Mouse (Mus musculus) midbrain, embryonic 16.5 days (tissue): ENCODE measurements around the gene Vwa5b1. TPM values are rescaled to one million over a fixed set of nuclear protein-coding genes. Genes with fewer than 3 reads are reported as not detected.

Experiments used
- polyA plus RNA-seq: library from polyadenylated mRNA; unstranded; fragments of >200 nt; fragmentation: Nextera tagmentation; extraction: Ambion mirVana; gene quantifications from 2 replicates; pipeline ENCODE4 v1.2.1, GENCODE M21; 2015

The Vwa5b1 gene
- polyA plus RNA-seq, 1 experiment from 2014 or later: 2.8 TPM

Other genes starting within 250 kb of the Vwa5b1 start
- 11.5 and 15.9 TPM in 2 replicates for gene Fam43b, start 239.4 kb downstream of the Vwa5b1 start, polyA plus RNA-seq
- 18.3 and 20.1 TPM in 2 replicates for gene Mul1, start 201.2 kb downstream of the Vwa5b1 start, polyA plus RNA-seq
- gene Camk2n1, start 181.6 kb downstream of the Vwa5b1 start, polyA plus RNA-seq: 18.2 and 18.7 TPM in 2 replicates
- 0.25 and 0.30 TPM in 2 replicates for gene Pla2g2c, start 88.9 kb upstream of the Vwa5b1 start, polyA plus RNA-seq
- gene Ubxn10, start 101.3 kb upstream of the Vwa5b1 start, polyA plus RNA-seq: 4.7 and 5.4 TPM in 2 replicates
- 0.11 TPM in 1 of 2 replicates, not detected in the other for gene Pla2g2f, start 121.7 kb upstream of the Vwa5b1 start, polyA plus RNA-seq
- gene Pla2g2d, start 139.9 kb upstream of the Vwa5b1 start, polyA plus RNA-seq: 0.20 TPM in 1 of 2 replicates, not detected in the other
- 0.79 and 1.1 TPM in 2 replicates for gene Pla2g5, start 227.6 kb upstream of the Vwa5b1 start, polyA plus RNA-seq
- gene Gm13030, start 238.1 kb upstream of the Vwa5b1 start, polyA plus RNA-seq: not detected in 2 replicates
- gene Pla2g2e, start 242.1 kb upstream of the Vwa5b1 start, polyA plus RNA-seq: not detected in 2 replicates